Mouse (Mus musculus) gastrocnemius, adult 8-10 months (tissue): Measurements from ENCODE around the gene Sim1. TPM values are rescaled to one million over a fixed set of nuclear protein-coding genes. Genes with fewer than 3 reads are reported as not detected.

Source experiments
- DNase-seq, 2 experiments: peaks; one replicate each; pipeline ENCODE4 v3.0.0; 2022; ENCODE audit warnings: low spot score in 2 of 2
- total RNA-seq, 4 experiments: library from RNA; stranded (reverse); gene quantifications; 2 replicates each; pipeline ENCODE4 v1.2.4; 2022

The Sim1 gene
- total RNA-seq, result under 1 TPM; 0.05 to 0.36 (median 0.09) TPM

DNA sequence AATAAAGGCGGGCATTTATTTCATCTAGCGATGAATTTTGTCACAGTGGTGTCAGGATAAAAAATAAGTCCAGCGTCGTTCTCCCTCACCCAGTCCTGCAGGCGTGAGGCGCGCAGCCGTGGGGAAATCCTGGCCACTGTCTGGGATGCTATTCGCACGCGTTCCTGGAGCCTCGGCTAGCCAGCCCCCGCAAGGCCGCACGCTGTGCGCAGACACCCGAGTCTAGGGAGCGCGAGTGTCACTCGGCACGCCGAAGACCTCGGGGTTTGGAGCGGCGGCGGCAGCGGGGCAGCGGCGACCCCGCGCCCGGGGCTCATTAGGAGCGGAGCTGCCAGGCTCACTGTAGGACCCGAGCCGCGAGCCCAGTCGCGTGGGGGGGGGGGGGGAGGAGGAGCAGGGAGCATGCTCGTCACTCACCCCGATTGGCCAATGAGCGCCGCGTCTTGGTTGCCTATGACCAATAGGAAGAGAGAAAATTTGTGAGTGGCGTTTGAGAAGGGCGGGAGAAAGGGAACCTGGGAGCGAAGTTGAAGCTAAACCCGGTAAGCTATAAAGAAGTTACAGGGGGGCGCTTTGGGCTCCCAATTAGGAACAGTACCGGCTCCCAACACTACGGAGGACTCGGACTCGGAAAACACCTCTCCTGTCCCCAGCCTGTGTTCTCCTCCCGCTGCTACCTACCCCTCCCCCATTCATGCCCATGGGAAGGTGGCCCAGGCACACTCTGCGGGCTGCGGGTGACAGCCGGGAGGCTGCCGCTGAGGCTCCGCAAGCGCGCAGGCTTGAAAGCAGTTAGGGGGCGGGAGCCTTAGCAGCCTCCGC lies at the start of gene Sim1:
Sim1 (plus strand) TSS at position 585 of the 822 bp plus-strand sequence.
- DNase-seq, result no peak

DNA sequence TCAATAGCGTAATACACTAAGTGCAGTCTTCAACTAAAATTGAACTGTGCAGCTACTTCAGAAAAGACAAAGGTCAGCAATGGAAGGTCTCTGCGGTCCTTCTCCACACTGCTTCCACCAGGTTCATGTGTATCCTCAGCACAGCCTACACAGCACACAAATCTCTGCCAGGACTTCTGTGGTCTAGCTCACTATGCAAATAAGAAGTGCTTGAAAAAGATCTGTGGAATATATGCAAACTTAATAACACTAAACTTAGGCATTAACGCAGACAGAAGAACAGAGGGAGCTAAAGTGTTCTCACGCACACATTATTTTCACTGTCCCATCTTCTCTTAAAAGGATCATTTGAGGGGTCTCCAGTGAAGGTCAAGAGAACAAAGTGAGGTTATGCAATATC lies 26.4 kb upstream of the Sim1 start:
- no peak for DNase-seq

DNA sequence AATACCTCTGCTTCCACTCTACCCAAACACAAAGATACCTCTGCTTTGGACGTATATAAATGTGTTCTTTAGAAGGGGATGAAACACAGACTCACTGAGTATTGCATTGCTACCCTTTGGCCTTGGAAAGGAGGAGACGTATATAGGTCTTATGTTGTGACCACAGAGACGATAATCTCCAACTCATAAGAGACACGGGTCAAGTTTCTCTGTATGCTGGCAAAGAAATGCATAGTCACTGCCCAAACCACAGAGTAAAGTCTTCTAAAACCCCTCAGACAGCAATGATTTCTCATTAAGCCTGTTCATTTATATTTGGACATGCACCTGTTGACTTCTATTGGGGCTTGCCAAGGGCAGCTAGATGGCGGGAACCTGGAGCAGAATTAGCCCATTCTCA lies 17.6 kb upstream of the Sim1 start:
- DNase-seq, result no peak

DNA sequence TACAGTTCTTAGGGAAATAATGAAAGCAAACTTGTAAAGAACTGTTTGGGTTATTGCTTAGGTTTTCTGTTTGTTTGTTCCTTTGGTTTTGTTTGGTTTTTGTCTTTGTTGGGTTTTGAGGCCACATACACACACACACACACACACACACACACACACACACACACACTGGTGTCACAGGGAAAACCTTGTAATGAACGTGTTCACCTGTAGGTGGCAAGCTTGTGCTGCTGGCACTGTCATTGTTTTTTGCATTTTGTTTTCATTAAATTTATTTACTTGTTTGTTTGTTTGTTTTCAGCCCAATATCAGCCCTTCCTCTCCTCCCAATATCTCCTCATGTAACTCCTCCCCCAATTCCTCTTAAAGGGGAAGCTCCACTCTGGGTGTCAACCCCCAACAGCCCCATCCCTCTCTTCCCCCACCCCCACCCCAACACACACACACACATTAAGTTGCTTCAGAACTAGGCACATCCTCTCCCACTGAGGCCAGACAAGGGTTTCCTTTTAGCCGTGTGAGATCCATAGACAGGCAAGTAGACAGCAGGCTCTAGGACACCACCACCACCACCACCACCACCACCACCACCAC lies 13.0 kb upstream of the Sim1 start:
- no peak for DNase-seq

DNA sequence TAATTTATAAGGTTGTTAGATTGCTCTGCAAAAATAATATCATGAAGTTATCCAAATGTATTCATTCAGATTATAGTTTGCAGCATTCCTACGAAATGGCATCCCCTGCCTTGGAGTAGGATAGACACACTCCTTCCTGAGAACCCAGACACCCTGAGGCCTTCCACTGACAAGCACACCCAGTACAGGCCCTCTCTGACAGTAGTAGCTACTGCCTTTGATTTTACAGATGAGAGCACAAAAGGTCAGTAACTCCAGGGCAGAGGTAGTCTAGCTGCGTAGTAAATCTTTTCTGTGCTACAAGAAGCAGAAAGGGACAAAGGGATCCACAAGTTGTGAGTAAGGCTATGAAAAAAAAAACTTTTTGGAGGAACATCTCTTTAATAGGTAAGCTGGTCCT lies 12.2 kb upstream of the Sim1 start:
- DNase-seq, result no peak

DNA sequence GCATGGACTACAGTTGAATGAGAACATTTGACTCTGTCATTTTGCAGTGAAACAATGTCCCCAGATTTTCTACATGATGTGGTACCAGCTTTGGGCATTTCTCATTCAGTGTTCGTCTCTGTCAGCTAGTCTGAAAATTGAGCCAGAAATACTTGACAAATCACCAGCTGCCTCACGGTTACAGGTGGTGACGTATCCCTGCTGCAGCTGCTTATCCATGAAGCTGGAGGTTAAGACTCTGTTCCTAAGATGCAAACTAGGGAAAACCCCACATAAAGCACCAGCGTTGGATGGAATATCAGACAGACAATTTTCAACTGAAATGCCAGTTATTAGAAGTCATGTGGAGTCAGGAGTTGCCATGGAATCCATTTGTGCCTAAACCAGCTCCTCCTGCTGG lies 8.2 kb upstream of the Sim1 start:
- no peak for DNase-seq

DNA sequence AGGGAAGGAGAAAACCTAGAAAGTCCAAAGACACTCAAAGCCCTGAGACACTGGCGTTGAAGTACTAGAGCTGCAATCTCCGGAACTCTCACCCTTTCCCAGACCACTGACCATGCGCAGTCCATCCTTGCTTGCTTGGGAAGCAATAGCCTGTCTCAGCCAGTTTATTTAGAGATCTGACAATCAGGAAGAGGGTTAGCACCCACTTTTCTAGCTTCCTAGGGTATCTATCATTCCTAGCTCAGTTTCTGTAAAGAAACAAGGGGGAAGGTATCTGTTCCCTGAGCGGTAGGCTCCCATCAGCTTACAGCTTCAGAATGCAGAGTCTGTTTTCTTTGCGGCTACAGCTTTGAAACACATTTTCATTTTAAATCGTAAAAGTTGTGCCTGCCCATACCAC lies 3.9 kb upstream of the Sim1 start:
- DNase-seq, result no peak

DNA sequence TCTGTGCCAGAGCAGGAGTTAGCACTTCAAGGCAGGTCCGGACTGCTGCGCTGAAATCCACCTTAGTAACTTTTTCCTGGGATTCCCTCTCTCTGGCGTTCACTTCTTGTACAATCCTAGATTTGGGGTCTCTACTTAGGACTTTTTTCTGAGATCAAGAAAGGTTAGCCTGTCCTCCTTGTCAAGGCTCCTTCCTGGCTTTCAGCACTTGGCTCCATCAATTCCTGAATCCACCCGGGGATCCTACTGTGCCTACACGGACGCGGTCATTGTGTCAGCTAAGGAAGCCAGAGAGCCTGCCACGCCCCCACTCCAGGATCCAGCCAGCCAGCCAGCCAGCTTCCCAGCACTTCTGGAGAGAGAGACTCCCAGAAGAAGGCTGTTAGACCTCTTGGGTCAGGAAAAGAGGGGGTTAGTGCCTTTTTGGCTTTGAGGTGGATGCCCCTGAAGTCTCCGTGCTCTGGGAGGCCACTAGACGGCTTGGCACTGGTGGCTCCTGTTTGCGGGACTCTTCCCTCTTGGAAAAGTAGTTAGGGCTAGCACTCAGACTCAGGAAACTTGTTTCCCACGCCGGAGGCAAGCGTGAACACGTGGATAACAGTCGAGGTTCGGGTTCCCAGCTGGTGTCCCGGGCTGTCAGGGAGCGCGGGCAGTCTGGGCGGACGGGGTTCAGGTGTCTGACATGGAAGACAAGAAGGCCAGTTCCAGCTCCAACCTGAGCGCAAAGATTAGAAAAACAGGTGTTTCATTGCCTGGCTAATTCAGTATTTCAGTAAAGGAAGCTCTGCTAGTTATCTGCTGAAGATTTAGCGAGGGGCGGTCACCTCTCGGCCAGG lies 2.5 kb upstream of the Sim1 start:
- DNase-seq, result no peak

DNA sequence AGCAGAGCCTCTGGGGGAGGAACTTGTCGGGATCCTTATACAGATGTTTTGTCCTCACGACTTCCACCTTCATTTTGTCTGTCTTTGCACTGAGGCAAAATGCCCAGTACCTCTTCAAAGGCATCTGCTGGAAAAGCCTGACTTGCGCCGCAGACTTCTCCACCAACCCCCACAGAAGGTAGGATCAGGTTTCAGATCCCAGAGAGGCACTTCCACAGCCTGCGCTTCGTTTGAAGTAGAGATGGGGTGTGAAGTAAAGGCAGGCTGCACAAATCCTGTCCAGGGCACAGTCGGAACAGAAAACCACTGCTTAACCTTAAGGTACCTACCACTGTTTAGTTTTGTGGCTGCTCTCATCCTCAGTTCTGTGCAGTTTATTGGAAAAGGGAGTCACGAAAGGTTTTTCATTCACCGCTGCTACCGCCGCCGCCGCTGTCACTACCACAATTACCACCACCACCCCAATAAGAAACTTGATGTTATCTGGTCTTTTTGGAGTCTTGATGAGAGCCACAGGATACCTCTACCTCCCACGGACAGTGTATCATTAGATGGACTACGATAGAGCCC lies 1.7 kb upstream of the Sim1 start:
- no peak for DNase-seq

DNA sequence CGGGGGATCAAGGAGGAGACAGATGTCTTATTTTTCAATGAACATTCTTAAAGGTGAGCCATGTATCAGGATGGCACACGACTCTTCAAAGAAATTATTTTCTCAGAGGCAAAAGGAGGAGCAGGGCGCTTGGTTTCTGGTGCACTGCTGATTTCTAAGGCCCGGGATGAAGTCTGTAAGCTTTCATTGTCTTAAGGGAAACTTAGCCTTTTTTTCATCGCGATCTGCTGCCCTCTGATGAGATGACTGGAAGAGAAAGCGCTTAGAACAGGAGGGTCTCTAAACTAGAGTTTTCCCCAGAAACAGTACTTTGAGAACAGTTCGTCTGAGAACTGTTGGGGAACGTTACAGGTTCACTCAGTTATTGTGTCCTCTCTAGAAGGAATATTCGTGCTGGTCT lies 1.0 kb upstream of the Sim1 start:
- no peak for DNase-seq

DNA sequence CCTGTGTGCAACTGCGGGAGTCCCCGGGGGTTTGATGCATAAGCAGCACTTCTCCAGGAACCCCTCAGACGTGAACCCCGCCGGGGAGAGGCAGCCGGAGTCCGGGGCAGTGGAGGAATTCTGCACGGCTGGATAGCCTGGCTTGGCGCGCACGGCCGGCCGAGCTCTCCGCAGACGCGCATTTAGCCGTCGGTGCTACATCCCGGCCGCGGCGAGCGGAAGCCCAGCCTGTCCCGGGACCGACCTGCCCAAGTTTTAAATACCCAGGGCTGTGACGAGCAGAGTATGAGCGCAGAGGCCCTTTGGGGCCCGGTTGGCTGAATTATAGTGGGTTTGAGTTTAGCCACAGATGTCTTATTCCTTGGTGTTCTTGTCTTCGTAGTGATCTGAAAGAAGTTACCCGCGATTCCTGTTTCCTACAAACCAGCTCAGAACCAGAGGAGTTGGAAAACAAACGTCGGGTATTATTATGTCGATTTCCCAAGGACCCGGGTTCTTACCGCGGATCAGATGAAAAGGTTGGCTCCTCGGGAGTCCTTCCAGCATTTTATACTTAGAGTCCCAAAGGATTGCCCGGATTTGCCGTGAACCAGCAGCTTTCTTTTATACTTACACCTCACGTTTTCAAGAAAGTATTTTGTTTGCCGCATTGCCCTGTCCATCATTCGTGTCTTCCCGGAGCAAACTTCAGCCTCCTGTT lies 687 bp downstream of the Sim1 start:
- no peak for DNase-seq

DNA sequence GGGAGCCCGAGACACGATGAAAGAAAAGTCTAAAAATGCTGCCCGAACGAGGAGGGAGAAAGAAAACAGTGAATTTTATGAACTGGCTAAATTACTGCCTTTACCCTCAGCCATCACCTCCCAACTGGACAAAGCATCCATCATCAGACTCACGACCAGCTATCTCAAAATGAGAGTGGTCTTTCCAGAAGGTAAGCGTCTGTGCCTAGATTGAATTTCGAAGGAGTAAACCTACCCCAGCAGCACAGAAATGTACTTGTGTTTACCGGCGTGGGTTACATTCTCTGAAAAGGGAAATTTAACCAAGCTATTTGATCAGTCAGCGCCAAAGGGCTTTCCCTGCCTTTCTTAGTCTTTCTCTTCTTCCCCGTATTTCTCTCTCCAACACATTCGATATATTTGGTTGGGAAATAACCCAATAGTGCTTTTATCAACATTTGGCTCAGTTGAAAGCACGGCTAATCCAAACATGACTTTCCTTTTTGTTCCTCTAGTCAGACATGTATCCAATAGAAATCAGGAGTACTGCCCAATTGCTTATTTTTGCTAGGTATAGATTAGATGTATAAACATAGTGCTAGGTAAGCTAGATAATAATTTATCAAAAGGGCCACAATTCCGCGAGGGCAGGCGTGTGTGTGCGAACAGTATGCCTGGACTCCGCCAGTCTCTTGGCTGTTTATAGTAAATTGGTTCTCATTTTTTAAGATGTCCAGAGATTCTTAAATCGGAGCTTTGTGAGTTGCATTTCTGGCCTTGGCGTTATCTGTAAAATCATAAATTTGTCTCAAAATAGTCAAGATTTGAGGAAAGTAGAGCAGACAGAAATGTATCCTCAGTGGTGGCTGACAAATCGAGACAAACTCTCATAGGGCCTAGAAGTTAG lies 1.6 kb downstream of the Sim1 start:
- no peak for DNase-seq

DNA sequence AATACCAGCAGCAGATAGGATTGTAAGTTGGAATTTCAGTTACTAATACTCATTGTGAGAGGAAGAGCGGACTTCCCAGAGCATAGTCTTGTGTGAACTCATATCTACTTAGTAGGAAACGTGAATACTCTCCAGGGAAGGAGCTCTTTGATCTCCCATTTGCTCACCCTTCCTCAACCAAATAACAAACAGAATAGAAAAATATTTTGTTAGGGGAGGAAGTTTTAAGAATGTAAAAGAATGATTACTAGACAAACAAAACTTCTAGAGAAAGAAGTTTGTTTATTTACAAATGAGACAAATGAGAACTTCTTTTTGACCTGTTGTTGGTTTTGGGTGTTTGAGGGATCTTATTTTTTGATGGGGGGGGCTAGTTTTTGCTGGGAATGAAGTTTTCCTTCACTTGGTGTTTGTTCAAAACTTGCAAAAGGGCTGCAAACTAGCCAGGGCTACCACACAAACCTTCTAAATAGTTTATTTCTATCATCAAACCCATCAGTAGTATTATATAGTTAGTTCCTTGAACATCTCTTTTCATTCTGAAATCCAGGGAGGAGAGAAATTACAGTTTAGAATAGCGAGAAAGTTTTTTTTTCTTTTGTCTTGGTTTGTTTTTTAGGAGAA lies 2.3 kb downstream of the Sim1 start:
- no peak for DNase-seq

DNA sequence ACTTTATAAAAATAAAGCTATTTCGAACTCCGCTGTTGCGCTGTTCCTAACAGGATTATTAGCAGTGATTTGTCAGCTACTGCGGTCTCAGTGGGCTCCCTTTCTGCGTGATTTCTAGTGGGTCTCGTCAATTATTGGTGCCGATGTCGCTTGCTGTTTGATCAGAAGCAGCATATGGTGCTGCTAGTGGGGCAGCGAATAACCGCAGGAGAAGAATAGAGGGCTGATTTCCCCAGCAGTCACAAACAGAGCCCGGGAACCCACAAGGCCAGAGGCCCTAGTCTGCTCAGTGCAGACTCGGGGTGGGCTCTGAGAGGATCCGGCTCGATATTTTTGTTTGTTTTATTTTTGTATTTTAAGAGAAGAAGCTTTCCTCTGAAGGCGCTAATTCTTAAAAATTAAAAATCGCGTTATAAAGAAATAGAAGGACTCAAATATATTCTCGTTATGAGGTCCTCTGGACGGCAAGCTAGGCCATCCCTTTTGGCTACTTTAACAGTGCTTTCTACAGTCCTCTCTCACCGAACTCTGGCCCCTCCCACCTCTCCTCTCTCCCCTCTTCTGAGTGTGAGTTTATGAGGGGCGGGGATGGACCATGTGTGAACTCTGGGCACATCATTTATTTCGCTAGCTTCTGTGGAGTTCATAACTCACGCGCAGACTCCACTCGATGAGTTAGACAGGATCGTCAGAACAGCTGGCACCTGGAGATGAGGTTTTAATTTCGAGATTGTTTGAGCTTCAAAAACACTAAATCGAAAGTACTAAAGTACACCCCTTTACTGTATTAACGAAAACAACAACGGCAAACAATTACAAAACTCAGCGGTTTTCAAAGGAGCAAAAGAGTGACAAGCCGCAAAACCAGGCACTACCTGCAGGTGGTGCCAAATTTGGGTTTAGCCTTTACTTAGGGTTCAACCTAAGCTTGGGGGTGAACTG lies 3.2 kb downstream of the Sim1 start:
- DNase-seq, result no peak

DNA sequence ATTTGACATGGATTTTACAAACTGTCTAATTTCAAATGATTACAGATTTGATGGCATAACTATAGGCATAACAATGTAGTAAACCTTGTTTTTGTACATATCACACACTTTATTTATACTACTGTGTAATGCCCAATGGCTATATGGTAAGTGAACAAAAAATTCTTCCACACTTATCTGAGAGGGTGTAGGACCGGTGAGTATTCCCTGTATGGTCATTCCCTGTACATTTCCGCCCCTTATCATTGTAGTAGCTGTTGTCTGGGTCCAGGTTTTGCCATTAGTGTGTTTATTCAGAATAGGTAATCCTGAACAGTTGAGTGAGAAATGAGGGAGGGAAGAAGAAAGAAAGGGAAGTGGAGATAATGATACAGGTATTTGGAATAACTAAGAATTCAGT lies 4.1 kb downstream of the Sim1 start:
- DNase-seq, result no peak

DNA sequence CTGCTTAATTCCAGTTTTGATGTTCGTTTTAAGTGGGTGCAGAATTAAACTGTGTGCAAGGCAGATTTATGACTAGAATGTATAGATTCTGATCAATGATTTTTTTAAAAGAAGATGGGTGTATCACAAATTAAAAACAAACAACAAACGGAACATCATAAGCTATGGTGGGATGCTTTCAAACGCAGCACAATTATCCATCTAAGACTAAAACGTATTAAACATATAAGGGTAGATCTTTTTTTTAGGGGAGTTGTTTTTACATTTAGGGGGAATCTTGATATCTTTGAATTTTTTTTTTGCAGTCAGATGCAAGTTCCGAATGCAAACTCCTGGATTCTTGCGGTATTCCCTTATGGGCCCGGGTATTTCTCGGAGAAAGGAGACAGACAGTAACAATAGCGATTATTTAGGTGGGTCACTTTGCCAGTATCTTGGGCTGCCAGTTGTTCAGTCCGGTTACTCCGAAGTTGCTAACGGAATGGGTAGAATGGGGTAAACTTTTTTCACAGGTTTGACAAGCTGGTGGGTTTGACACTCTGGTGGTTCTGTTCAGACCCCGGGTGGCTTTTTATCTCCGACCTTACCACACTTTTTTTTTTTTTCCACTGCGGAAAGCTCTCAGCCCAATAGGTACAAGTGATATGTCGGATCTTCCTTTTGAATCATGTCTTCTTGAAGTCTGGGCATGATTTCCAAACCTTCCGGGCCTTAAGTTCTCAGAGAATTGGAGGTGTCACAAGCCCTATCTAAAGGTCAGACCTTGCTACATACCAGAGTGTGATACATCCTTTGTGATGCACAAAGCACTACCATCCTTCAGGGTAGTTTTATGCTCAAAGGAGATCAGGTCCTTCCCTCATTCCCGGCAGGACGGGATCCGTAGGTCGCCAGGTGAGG lies 5.5 kb downstream of the Sim1 start:
- no peak for DNase-seq

DNA sequence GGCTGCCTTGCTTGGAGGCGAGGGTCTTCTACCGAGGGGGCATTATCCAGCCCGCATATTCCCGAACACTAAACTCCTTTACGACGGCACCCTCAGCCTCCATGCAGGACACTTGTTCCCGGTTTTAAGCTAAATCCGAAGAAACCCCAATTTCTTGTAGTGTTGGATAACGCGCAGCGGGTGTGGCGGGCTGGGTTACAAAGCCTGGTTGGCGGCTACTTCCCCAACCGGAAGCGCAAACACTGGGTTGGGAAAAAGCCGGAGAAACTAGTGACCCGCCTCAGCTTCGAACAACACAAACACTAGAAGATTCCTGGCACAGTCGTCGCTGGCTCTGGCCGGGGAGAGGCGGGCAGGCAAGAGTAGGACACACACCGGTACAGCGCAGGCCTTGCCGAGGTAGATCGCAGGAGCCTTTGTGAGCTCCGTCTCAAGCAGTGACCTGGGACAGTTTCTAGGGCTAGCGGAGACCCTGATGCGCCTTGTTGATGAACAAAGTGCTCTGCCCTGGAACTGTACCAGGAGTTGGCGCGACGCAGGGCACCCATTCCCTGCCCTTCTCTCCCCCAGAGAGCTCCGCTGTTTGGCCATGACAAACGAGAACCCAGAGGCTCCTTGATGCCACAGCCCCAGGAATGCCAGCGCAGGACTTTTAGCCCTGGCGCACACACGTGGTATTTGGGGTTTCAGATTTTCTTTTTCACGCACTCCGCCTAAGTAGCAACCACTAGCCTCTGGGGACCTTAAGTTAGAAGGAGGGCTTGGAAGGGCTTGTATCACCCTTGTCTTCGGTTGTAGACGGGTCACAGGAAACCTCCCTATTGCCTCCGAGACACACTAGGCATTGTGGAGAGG lies 6.4 kb downstream of the Sim1 start:
- no peak for DNase-seq
